Mouse (Mus musculus): ENCODE data around the gene Acbd6. TPM values are rescaled to one million over a fixed set of nuclear protein-coding genes. Genes with fewer than 3 reads are reported as not detected.
A peak's percentile ranks its signal among the peaks of the same experiment; 100 is the strongest.

Acbd6 gene
- total RNA-seq, 1 experiment = 49.8 TPM

DNA sequence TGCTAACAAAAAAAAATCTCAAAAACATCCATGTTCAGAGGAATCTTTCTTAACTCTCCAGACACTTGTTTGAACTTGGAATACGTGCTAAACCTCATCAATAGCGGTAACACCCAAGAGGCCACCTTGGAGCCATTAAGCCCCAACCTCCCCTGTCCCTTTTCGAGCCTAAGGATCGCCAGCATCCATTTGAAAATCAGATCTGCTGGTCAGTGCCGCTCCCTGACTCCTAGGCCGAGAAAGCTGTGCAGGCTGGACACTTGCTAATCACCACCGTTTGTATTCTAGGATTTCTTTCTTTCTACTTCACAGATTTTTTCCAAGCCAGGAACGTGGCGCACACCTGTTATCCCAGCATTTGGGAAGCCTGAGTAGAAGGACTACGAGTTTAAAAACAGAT lies 169.9 kb downstream of the Acbd6 start:
- in situ Hi-C loops (cut with MboI; ENCODE audit: low sequenced_read_pairs in 2 of 2, unreplicated experiment in 2 of 2) = loop anchor here (25.0 kb wide), 2 partner anchors 491 to 641 kb away; partner anchors contain the start of genes Ier5 (in 2 of the 2) and BC034090 (in 1 of the 2)
- TF ChIP-seq ZC3H11A (IDR thresholded peaks at IDR 0.05; ENCODE audit: borderline replicate concordance, low read depth, low read length) = no peak
- no peak for TF ChIP-seq CHD2 (IDR thresholded peaks at IDR 0.05; ENCODE audit: low read depth, low read length)
- no peak for TF ChIP-seq ZNF384 (IDR thresholded peaks at IDR 0.05; ENCODE audit: low read depth, low read length)
- no peak for TF ChIP-seq HCFC1 (IDR thresholded peaks at IDR 0.05; ENCODE audit: borderline replicate concordance, insufficient read depth, low read length)
- no peak for TF ChIP-seq MAFK (IDR thresholded peaks at IDR 0.05; ENCODE audit: insufficient read depth, low read depth, low read length)
- Histone ChIP-seq H3K27ac (ENCODE audit: insufficient read depth, low read depth, low read length, poor library complexity, severe bottlenecking) (no peak overlapping the region), H3K9ac (ENCODE audit: insufficient read depth, low read depth, low read length, poor library complexity, severe bottlenecking) (no peak overlapping the region), H3K4me3 (ENCODE audit: insufficient read depth in 1 of 2, low read depth in 1 of 2, low read length in 2 of 2, poor library complexity in 1 of 2, severe bottlenecking in 1 of 2) (no peak overlapping the region), H3K4me1 (ENCODE audit: control insufficient read depth in 2 of 2, insufficient read depth in 2 of 2, low read length in 2 of 2, poor library complexity in 1 of 2) (peaks cover 0 to 2% of the 10 kb centered on the region in 2 experiments; a peak in 1 of 4 replicates), H3K36me3 (ENCODE audit: control insufficient read depth, insufficient read depth, low read length, poor library complexity, severe bottlenecking) (no peaks in the 10 kb centered on the region), H3K9me3 (ENCODE audit: control insufficient read depth, insufficient read depth, low read depth, low read length) (no peaks in the 10 kb centered on the region)
- DNase-seq (ENCODE audit: low read depth, low spot score) = no peak

DNA sequence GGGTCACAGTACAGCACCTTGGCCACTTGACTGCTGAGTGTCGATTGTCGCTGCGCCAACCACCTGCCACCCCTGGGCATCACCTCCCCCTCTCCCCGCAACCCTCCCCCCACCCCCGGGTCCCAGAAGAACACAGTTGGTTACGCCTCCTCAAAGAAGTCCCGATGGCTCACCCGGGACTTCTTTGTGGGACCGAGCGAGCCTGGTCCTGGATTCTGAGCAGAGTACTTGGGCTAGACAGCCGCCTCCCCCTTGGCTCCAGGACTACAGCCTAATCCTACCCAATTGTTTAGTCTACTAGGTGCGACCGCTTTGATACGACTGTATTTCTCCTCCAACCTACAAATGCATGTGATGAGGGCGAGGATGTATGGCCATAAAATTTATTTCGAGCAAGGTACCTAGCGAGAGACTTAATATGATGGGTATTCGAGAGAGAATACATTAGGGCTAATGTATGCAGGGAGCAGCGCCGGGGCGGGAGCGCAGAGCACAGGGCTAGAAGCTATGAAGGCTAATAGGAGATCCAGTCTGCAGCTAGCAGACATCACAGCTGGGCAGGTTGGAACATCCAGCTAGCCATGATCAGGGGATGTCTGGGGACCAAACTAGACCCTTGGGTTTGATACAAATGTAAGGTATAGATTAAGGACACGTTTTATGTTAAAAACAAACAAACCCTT lies 171.3 kb downstream of the Acbd6 start:
- H3K9ac ChIP-seq (ENCODE audit: insufficient read depth, low read depth, low read length, poor library complexity, severe bottlenecking) = no peak overlapping the region
- no peak for DNase-seq (ENCODE audit: low read depth, low spot score)
- TF ChIP-seq CHD2 (IDR thresholded peaks at IDR 0.05; ENCODE audit: low read depth, low read length) (no peak), MAFK (IDR thresholded peaks at IDR 0.05; ENCODE audit: insufficient read depth, low read depth, low read length) (no peak), ZC3H11A (IDR thresholded peaks at IDR 0.05; ENCODE audit: borderline replicate concordance, low read depth, low read length) (no peak), HCFC1 (IDR thresholded peaks at IDR 0.05; ENCODE audit: borderline replicate concordance, insufficient read depth, low read length) (no peak), ZNF384 (IDR thresholded peaks at IDR 0.05; ENCODE audit: low read depth, low read length) (no peak)
- H3K9me3 ChIP-seq (ENCODE audit: control insufficient read depth, insufficient read depth, low read depth, low read length) = no peaks in the 10 kb centered on the region
- H3K4me3 ChIP-seq (ENCODE audit: insufficient read depth in 1 of 2, low read depth in 1 of 2, low read length in 2 of 2, poor library complexity in 1 of 2, severe bottlenecking in 1 of 2) = peak overlapping the region in 1 of 2 experiments; percentile 6; a peak in 1 of 4 replicates
- H3K27ac ChIP-seq (ENCODE audit: insufficient read depth, low read depth, low read length, poor library complexity, severe bottlenecking) = no peak overlapping the region
- in situ Hi-C loops (cut with MboI; ENCODE audit: low sequenced_read_pairs in 2 of 2, unreplicated experiment in 2 of 2) = loop anchor here (25.0 kb wide), 2 partner anchors 492 to 642 kb away; partner anchors contain the start of genes Ier5 (in 2 of the 2) and BC034090 (in 1 of the 2)
- no peaks in the 10 kb centered on the region for H3K36me3 ChIP-seq (ENCODE audit: control insufficient read depth, insufficient read depth, low read length, poor library complexity, severe bottlenecking)
- peaks cover 0 to 2% of the 10 kb centered on the region in 2 experiments; a peak in 1 of 4 replicates for H3K4me1 ChIP-seq (ENCODE audit: control insufficient read depth in 2 of 2, insufficient read depth in 2 of 2, low read length in 2 of 2, poor library complexity in 1 of 2)

DNA sequence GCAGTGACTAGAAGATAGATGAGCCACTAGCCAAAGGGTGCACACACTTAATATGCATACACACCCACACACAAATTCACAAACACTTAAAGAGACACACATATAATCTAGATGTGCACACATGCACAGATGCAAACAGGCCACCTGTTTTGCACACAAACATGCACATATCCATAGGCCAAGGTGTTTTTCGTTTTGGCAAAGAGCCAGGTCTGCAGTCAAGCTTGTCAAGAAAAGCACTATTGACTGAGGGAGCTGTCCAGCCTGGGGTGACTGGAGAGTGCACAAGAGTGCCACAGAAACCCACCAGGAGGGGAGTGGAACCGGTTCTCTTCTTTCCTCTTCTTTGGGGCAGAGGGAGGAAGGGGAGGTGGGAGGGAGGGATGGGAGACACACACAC lies 173.2 kb downstream of the Acbd6 start:
- TF ChIP-seq CHD2 (IDR thresholded peaks at IDR 0.05; ENCODE audit: low read depth, low read length) (no peak), ZNF384 (IDR thresholded peaks at IDR 0.05; ENCODE audit: low read depth, low read length) (no peak), HCFC1 (IDR thresholded peaks at IDR 0.05; ENCODE audit: borderline replicate concordance, insufficient read depth, low read length) (no peak), ZC3H11A (IDR thresholded peaks at IDR 0.05; ENCODE audit: borderline replicate concordance, low read depth, low read length) (no peak), MAFK (IDR thresholded peaks at IDR 0.05; ENCODE audit: insufficient read depth, low read depth, low read length) (no peak)
- DNase-seq (ENCODE audit: low read depth, low spot score) = no peak
- Histone ChIP-seq H3K4me1 (ENCODE audit: control insufficient read depth in 2 of 2, insufficient read depth in 2 of 2, low read length in 2 of 2, poor library complexity in 1 of 2) (peaks cover 0 to 2% of the 10 kb centered on the region in 2 experiments; a peak in 1 of 4 replicates), H3K9ac (ENCODE audit: insufficient read depth, low read depth, low read length, poor library complexity, severe bottlenecking) (no peak overlapping the region), H3K36me3 (ENCODE audit: control insufficient read depth, insufficient read depth, low read length, poor library complexity, severe bottlenecking) (no peaks in the 10 kb centered on the region), H3K9me3 (ENCODE audit: control insufficient read depth, insufficient read depth, low read depth, low read length) (no peaks in the 10 kb centered on the region), H3K4me3 (ENCODE audit: insufficient read depth in 1 of 2, low read depth in 1 of 2, low read length in 2 of 2, poor library complexity in 1 of 2, severe bottlenecking in 1 of 2) (no peak overlapping the region), H3K27ac (ENCODE audit: insufficient read depth, low read depth, low read length, poor library complexity, severe bottlenecking) (no peak overlapping the region)
- in situ Hi-C loops (cut with MboI; ENCODE audit: low sequenced_read_pairs in 2 of 2, unreplicated experiment in 2 of 2) = loop anchor here (25.0 kb wide), 2 partner anchors 494 to 644 kb away; partner anchors contain the start of genes Ier5 (in 2 of the 2) and BC034090 (in 1 of the 2)

DNA sequence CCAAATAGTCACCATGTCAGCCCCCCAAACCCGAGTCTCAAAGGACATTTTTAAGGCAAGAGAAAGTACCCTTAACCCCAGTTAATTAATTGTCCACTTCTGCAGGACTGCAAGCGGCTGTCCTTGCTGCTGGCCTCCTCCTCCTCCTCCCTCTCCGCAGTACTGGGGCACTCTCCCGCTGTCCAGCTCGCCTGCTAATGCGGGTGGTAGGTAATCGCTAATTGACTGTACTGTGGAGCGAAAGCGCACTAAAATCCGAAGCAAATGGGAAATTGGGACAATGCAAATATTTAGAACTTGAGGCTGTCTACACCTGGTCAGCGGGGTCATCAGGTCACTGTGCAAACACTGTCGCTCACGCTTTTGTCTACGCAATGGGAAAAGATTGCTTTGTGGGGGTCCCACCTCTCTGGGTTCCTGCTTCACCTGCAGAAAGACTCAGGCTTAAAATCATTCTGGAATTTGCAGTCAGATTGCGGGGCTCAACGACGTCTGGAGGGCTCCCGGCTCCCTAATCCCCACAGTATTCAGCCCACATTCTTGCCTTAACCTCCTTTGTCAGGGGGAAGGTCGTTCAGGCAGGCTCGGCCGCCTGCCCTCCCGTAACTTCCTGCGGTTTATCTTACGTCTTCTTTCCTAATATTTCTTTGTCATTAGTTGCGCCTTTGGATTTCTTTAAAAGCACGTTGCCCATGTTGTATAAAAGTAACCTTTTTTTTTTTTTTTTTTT lies 178.3 kb downstream of the Acbd6 start:
- Histone ChIP-seq H3K4me1 (ENCODE audit: control insufficient read depth in 2 of 2, insufficient read depth in 2 of 2, low read length in 2 of 2, poor library complexity in 1 of 2) (peaks cover 0 to 2% of the 10 kb centered on the region in 2 experiments; a peak in 1 of 4 replicates), H3K4me3 (ENCODE audit: insufficient read depth in 1 of 2, low read depth in 1 of 2, low read length in 2 of 2, poor library complexity in 1 of 2, severe bottlenecking in 1 of 2) (0 out of 4 replicates have a peak overlapping the region, but pooled peaks of 1 of the 2 experiments have one; percentile 13), H3K27ac (ENCODE audit: insufficient read depth, low read depth, low read length, poor library complexity, severe bottlenecking) (no peak overlapping the region), H3K36me3 (ENCODE audit: control insufficient read depth, insufficient read depth, low read length, poor library complexity, severe bottlenecking) (no peaks in the 10 kb centered on the region), H3K9ac (ENCODE audit: insufficient read depth, low read depth, low read length, poor library complexity, severe bottlenecking) (no peak overlapping the region), H3K9me3 (ENCODE audit: control insufficient read depth, insufficient read depth, low read depth, low read length) (no peaks in the 10 kb centered on the region)
- no peak for DNase-seq (ENCODE audit: low read depth, low spot score)
- in situ Hi-C loops (cut with MboI; ENCODE audit: low sequenced_read_pairs in 2 of 2, unreplicated experiment in 2 of 2) = loop anchor here (25.0 kb wide), 2 partner anchors 499 to 649 kb away; partner anchors contain the start of genes Ier5 (in 2 of the 2) and BC034090 (in 1 of the 2)
- TF ChIP-seq ZNF384 (IDR thresholded peaks at IDR 0.05; ENCODE audit: low read depth, low read length) = no peak
- TF ChIP-seq HCFC1 (IDR thresholded peaks at IDR 0.05; ENCODE audit: borderline replicate concordance, insufficient read depth, low read length) = no peak
- TF ChIP-seq CHD2 (IDR thresholded peaks at IDR 0.05; ENCODE audit: low read depth, low read length) = no peak
- TF ChIP-seq MAFK (IDR thresholded peaks at IDR 0.05; ENCODE audit: insufficient read depth, low read depth, low read length) = no peak
